Mouse (Mus musculus) c-Kit-positive CD71-negative TER-119-negative erythroid progenitor cells, embryonic 14.5 days (primary cell): ENCODE data around the gene Fbxo47.

Experiments
- DNase-seq: peaks from one replicate; pipeline ENCODE4 v3.0.0-alpha.2; 2013; ENCODE audit warnings: low read depth

Gene Fbxo47

DNA sequence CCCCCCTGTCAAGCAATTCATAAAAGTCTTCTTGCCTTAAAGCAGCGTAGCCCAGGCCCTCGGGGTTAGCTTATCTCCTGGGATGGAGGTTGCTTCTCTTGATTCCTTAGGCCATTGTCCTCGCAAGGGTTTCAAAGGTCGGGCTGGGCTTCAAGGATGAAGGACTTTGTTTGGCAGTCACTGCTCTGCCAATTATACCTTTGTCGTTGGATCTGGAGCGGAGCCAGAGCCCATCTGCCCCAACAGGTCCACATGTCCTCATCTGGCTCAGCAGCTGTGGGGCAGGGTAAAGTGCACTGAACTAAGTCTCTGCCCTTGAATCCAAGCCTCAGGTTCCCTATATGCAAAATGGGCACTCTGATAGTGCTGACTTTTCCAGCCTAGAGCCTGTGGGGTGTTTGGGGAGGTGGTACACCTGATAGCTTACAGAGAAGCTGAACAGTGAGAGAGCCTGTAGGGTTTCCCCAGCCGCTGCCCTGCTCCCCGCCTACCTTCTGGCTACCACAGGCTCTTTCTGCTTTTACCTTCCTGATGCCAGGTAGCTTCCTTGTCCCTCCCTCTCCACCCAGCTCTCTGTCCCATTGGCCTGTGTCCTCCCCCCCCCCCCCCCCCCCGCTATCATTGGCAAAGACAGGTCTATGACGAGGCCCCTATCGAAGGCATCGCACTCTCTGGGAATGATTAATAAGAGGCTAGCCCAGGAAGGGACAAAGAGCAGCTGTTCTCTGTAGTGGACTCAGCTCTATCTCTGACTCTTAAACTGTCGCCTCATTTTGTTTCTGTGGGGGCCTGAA lies 72.2 kb downstream of the Fbxo47 start:
- no peak for DNase-seq

DNA sequence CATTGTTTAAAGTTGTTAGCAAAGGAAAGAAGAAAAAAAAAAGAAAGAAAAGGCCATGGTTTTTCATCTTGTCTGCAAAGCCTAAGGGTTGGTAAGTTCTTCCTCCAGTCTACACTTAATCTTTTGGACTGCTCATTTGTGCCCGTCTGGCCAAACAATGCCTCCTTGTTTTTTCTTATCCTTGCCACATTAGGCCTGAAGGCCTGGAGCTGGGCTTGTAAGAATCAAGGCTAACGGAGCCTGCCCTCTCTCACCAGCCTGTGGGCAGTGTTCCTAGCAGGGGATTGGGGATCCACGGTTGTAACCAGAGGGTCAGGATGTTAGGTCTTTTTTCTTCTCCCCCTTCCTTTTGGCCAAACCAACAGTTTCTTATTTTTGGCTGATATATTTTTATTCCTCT lies 73.0 kb downstream of the Fbxo47 start:
- no peak for DNase-seq

DNA sequence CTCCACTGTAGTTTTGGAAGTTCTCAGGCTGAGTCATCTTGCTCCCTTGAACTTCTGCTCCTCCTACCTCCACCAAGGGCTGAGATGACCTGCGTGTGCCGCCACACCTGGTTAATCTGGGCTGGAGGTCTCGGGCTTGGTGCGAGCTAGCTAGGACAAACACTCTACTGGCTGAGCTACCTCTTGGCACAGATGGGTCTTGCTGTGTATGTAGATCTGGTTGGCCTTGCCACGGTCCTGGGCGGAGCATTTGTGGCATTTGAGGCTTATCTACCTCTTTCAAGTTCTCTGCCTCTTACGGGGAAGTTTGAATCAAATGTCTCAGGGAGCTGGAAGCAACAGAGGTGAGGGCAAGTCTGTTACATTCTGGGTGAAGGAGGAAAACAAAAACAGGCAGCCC lies 73.6 kb downstream of the Fbxo47 start:
- DNase-seq = no peak

- no peak for DNase-seq
Measured at GRCm38 (mm10) chr11:97809235-97810121, 74.5 kb downstream of the Fbxo47 start.

- no peak for DNase-seq
Measured at GRCm38 (mm10) chr11:97808621-97809234, 75.2 kb downstream of the Fbxo47 start.

- no peak for DNase-seq
Measured at GRCm38 (mm10) chr11:97808093-97808492, 75.9 kb downstream of the Fbxo47 start.

DNA sequence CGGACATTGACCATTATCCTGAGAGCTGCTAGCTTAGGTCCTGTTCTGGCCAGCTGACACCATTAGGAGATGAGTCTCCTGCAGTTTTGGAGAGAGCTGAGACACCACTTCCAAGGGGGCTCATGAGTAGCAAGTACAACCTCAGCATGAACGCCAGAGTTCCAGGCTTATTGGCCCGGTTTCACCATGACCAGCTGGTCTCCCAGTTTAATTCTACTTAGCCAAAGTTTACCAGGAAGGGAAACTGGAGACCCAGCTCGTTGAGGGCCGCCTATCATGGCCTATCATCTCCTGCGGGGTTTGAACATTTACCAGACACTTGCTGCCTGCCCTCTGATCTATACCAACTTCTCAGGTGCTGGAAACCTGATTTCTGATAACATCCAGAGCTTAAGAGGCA lies 76.3 kb downstream of the Fbxo47 start:
- no peak for DNase-seq

- DNase-seq = no peak
Measured at GRCm38 (mm10) chr11:97806613-97806964, 77.4 kb downstream of the Fbxo47 start.

DNA sequence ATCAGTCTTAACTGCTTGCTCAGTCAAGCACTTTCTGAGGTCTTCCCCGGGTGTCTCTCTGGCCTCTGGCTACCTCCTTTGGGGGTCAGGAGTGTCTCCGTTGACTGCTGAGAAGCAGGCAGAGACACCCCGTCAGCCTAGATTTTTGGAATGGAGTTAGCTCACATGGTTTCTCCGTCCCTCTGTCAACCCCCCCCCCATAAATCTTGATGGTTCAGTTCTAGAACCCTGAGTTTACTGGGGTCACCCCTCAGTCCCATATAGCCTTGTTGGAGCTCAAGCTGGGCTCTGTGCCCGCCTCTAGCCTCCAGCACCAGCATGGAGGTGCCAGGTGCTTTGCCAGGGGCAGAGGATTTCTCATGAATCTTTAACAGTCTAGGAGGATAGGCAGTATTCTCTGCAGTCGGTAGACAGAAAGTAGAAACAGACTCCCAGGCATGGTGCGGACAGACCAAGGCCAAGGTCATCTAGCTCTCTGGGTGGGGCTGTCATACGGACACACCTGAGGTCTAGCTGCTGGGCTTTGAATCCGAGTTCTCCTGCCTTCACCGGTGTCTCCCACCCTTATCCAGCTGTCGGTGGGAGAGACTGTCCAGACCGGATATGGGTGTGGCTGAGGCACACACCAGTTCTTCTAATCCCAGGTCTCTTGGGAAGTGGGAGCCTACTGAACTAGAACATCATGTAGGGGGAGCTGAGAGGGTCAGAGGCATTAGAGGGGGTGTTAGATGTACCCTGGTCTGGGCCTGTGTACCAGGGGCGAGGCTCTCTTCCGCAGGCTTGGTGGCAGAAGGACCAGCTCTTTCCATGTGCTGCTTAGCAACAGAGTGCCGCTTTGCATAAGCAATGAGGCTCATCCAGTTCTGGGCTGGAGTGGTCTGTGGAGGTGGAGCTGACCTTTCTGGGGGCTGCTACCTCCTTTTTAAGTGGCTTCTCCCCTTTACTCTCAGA lies 78.0 kb downstream of the Fbxo47 start:
- DNase-seq = no peak

- no peak for DNase-seq
Measured at GRCm38 (mm10) chr11:97804841-97805661, 78.9 kb downstream of the Fbxo47 start.

GRCm38 (mm10) chr11:97803847-97804246 lies 80.1 kb downstream of the Fbxo47 start:
- no peak for DNase-seq
